Mouse (Mus musculus) midbrain, embryonic 10.5 days (tissue): ENCODE results near the gene Myo10. TPM values are rescaled to one million over a fixed set of nuclear protein-coding genes. Genes with fewer than 3 reads are reported as not detected.
A peak's percentile ranks its signal among the peaks of the same experiment; 100 is the strongest.

Source experiments
- DNase-seq: peaks from one replicate; pipeline ENCODE4 v3.0.0-alpha.2; 2017; ENCODE audit warnings: low spot score
- H3K27ac ChIP-seq: fragments of 300-500 bp; sonication (generic); replicated peaks from 2 replicates; pipeline ENCODE4 v1.5.1; 2016; ENCODE audit warnings: mild to moderate bottlenecking
- H3K27me3 ChIP-seq: fragments of 300-500 bp; sonication (generic); 2 replicates; pipeline ENCODE4 v1.6.1; 2016; ENCODE audit warnings: low read depth, mild to moderate bottlenecking; ENCODE audit not compliant: poor library complexity, severe bottlenecking
- H3K36me3 ChIP-seq: fragments of 300-500 bp; sonication (generic); 2 replicates; pipeline ENCODE4 v1.6.1; 2016; ENCODE audit warnings: mild to moderate bottlenecking, moderate library complexity
- H3K4me1 ChIP-seq: fragments of 300-500 bp; sonication (generic); 2 replicates; pipeline ENCODE4 v1.6.1; 2016
- H3K4me3 ChIP-seq: fragments of 300-500 bp; sonication (generic); 2 replicates; pipeline ENCODE4 v1.5.1; 2016; ENCODE audit warnings: mild to moderate bottlenecking, moderate library complexity
- H3K9me3 ChIP-seq: fragments of 300-500 bp; sonication (generic); replicated peaks from 2 replicates; pipeline ENCODE4 v1.6.1; 2016; ENCODE audit warnings: mild to moderate bottlenecking
- WGBS: fragments of 180-500 bp; shearing (Covaris S2); methylation state at CpG from one replicate; pipeline ENCODE4 v1.1.7; 2016; 5-methylcytosine and 5-hydroxymethylcytosine counted together
- polyA plus RNA-seq: library from polyadenylated mRNA; unstranded; fragments of >200 nt; fragmentation: Nextera tagmentation; extraction: Ambion mirVana; gene quantifications from 2 replicates; pipeline ENCODE4 v1.2.1, GENCODE M21; 2016

The Myo10 gene
- polyA plus RNA-seq, 1 experiment from 2014 or later: 74.7 TPM

GRCm38 (mm10) chr15:25622867-25623471 lies 644 bp downstream of the Myo10 start:
- under 1% methylated on average over 55 of the region's 61 CpGs for WGBS
- peak overlapping the region; percentile 90 for H3K4me3 ChIP-seq
- H3K9me3 ChIP-seq: no peaks in the 10 kb centered on the region
- H3K27ac ChIP-seq: peak overlapping the region; percentile 93
- H3K4me1 ChIP-seq: peaks cover 34% of the 10 kb centered on the region
- H3K27me3 ChIP-seq: peaks cover 27% of the 10 kb centered on the region
- 0 out of 2 replicates have a peak, but pooled peaks cover 1% of the 10 kb centered on the region for H3K36me3 ChIP-seq
- peak; percentile 72 for DNase-seq

DNA sequence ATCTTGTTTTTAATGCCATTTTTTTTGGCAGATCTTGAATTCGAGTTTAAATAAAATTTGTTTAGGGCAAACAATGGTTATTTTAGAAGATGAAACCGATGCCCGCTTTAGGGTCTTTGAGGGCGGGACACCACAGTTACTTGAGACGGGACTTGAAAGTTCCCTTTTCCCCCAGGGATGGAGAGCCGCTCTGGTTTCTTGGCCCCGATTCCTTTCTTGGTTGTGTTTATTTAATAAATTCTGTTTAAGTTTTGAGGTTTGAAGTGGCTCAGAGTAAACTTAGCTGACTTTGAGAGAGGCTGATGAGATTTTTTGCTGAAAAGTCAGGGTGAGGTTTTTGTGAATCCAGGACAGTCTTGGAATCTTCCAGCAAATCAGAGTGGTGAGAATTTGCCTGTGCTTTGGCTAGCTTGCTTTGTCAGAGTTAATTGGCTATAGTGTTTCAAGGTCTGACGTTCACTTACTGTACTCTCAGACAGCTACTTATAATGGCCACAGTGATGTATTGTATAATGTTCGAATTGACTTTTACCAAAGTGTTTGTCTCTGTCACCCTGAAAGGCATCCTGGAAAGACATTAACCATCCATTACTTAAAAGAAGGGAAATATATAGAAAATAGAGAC lies 1.3 kb downstream of the Myo10 start:
- Histone ChIP-seq H3K36me3 (peaks cover 8% of the 10 kb centered on the region; the same call in 1 of the 2 replicates), H3K27ac (peak overlapping the region; percentile 93; the same call in 1 of the 2 replicates), H3K9me3 (no peaks in the 10 kb centered on the region), H3K27me3 (peaks cover 27% of the 10 kb centered on the region), H3K4me3 (peak overlapping the region; percentile 90), H3K4me1 (peaks cover 34% of the 10 kb centered on the region)
- WGBS: 10% methylated on average over 9 of the region's 9 CpGs
- DNase-seq: no peak

GRCm38 (mm10) chr15:25624263-25624662 lies 1.9 kb downstream of the Myo10 start:
- Histone ChIP-seq H3K36me3 (peaks cover 8% of the 10 kb centered on the region; the same call in 1 of the 2 replicates), H3K4me1 (peaks cover 34% of the 10 kb centered on the region), H3K27me3 (peaks cover 24% of the 10 kb centered on the region), H3K27ac (no peak overlapping the region), H3K4me3 (peak overlapping the region; percentile 90), H3K9me3 (no peaks in the 10 kb centered on the region)
- 45% methylated on average over 3 of the region's 3 CpGs for WGBS
- no peak for DNase-seq

- H3K36me3 ChIP-seq: peaks cover 8% of the 10 kb centered on the region; the same call in 1 of the 2 replicates
- DNase-seq: no peak
- WGBS: 75% methylated on average over 4 of the region's 4 CpGs
Observed at GRCm38 (mm10) chr15:25625471-25625870, 3.1 kb downstream of the Myo10 start.

DNA sequence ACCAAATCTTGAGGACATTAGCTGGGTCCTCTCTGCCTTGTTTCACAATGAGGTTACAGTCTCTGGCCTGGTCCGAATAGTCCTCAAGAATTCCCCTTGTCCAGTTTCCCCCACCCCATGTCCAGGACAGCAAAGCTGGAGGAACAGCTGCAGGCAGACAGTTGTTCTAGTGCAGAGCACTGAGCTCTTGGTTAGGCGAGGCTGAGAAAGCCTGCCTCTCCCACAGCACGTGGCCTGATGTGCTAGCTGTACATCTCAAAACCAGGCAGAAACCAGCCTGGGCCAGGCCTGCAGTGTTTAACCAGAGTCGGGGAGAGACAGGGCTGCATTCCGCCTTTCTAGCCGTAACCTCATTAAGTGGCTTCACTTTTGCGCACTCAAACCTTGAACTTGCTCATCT lies 4.7 kb downstream of the Myo10 start:
- 87% methylated on average over 7 of the region's 7 CpGs for WGBS
- peaks cover 8% of the 10 kb centered on the region for H3K27me3 ChIP-seq
- no peak for DNase-seq

More at GRCm38 (mm10) chr15:25625471-25625870, 3.1 kb downstream of the Myo10 start:
- peaks cover 20% of the 10 kb centered on the region for H3K27me3 ChIP-seq
- H3K27ac ChIP-seq: no peak overlapping the region
- H3K9me3 ChIP-seq: no peaks in the 10 kb centered on the region
- H3K4me1 ChIP-seq: peaks cover 34% of the 10 kb centered on the region
- no peak overlapping the region for H3K4me3 ChIP-seq

GRCm38 (mm10) chr15:25628251-25628650 lies 5.9 kb downstream of the Myo10 start:
- Histone ChIP-seq H3K36me3 (peaks cover 8% of the 10 kb centered on the region; the same call in 1 of the 2 replicates), H3K4me1 (peaks cover 29% of the 10 kb centered on the region), H3K27me3 (peaks cover 8% of the 10 kb centered on the region), H3K4me3 (no peak overlapping the region), H3K9me3 (no peaks in the 10 kb centered on the region), H3K27ac (no peak overlapping the region)
- WGBS: 87% methylated on average over 2 of the region's 2 CpGs
- DNase-seq: no peak

More for the DNA sequence above, 4.7 kb downstream of the Myo10 start:
- H3K4me1 ChIP-seq: peaks cover 27% of the 10 kb centered on the region
- H3K4me3 ChIP-seq: no peak overlapping the region
- H3K36me3 ChIP-seq: peaks cover 8% of the 10 kb centered on the region; the same call in 1 of the 2 replicates
- no peaks in the 10 kb centered on the region for H3K9me3 ChIP-seq
- H3K27ac ChIP-seq: no peak overlapping the region

DNA sequence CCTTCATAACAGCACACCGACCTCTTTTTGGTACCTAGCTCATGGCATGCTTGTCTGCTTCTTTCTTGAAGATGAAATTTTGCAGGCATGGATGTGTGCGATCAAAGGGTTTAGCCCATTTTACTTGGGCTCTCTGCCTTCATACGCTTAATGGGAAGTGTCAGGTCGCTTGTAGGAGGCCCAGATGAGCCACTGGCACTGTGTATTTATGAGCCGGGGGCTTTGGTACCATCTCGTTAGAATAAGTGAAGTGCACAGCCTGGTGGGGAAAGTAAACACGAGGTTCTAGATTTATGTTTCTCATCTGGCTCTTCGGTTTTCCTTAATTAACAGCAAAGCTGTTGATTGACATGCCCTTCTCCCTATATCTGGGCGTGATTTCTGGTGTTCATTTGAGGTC lies 8.4 kb downstream of the Myo10 start:
- 89% methylated on average over 9 of the region's 9 CpGs for WGBS

DNA sequence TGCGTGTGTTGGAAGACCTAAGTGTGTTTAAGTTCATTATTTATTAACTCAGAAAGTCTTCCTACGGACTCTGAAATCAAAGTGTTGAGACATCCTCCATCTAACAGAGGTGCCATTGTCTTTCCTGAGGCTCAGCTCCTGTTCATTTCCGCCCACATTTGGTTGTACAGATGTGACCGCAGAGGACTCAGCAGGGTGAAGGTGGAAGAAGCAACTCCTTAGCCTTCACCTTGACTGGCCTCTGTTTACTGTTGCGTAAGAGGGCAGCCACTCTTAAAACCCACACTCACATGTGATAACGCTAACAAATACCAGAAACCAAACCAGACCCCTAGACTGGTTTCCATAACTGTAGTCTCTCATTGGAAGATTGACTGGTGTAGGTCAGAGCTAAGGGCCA lies 9.0 kb downstream of the Myo10 start:
- Histone ChIP-seq H3K27me3 (no peaks in the 10 kb centered on the region), H3K36me3 (peaks cover 8% of the 10 kb centered on the region; the same call in 1 of the 2 replicates), H3K4me3 (no peak overlapping the region), H3K4me1 (peaks cover 7% of the 10 kb centered on the region; the same call in 1 of the 2 replicates), H3K9me3 (no peaks in the 10 kb centered on the region; the same call in 1 of the 2 replicates), H3K27ac (no peak overlapping the region)
- no peak for DNase-seq
- WGBS: 90% methylated on average over 6 of the region's 6 CpGs

More for the DNA sequence above, 8.4 kb downstream of the Myo10 start:
- H3K27ac ChIP-seq: no peak overlapping the region
- no peak overlapping the region for H3K4me3 ChIP-seq
- H3K27me3 ChIP-seq: no peaks in the 10 kb centered on the region
- DNase-seq: no peak
- H3K9me3 ChIP-seq: no peaks in the 10 kb centered on the region; the same call in 1 of the 2 replicates
- peaks cover 8% of the 10 kb centered on the region; the same call in 1 of the 2 replicates for H3K36me3 ChIP-seq
- peaks cover 10% of the 10 kb centered on the region for H3K4me1 ChIP-seq

DNA sequence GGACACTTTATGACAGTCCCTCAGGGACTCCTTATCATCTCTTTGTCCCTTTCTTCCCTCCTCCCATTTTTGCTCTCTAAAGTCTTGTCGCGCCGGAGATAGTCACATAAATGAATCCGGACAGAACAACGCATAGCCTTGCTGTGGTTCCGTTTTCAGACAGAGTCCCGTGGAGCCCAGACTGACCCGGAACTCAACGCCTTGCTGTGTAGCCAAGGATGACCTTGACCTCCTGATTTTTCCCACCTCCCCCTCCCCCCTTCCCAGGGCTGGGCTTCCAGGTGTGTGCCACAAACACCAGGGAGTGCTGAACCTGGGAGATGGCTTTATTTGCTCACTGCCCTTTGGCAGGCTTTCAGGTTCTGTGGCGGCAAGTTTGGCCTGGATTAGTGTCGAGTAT lies 10.6 kb downstream of the Myo10 start:
- Histone ChIP-seq H3K4me3 (no peak overlapping the region), H3K4me1 (peaks cover 3% of the 10 kb centered on the region; the same call in 1 of the 2 replicates), H3K27me3 (no peaks in the 10 kb centered on the region), H3K9me3 (no peaks in the 10 kb centered on the region; the same call in 1 of the 2 replicates), H3K27ac (0 out of 2 replicates have a peak overlapping the region, but pooled peaks have one; percentile 20), H3K36me3 (peaks cover 8% of the 10 kb centered on the region; the same call in 1 of the 2 replicates)
- WGBS: 86% methylated on average over 11 of the region's 11 CpGs
- no peak for DNase-seq

GRCm38 (mm10) chr15:25633674-25634340 lies 11.5 kb downstream of the Myo10 start:
- no peak for DNase-seq
- Histone ChIP-seq H3K27ac (no peak overlapping the region), H3K36me3 (no peaks in the 10 kb centered on the region), H3K27me3 (no peaks in the 10 kb centered on the region), H3K4me3 (no peak overlapping the region), H3K9me3 (no peaks in the 10 kb centered on the region; the same call in 1 of the 2 replicates), H3K4me1 (peaks cover 3% of the 10 kb centered on the region; the same call in 1 of the 2 replicates)
- WGBS: 91% methylated on average over 13 of the region's 13 CpGs

DNA sequence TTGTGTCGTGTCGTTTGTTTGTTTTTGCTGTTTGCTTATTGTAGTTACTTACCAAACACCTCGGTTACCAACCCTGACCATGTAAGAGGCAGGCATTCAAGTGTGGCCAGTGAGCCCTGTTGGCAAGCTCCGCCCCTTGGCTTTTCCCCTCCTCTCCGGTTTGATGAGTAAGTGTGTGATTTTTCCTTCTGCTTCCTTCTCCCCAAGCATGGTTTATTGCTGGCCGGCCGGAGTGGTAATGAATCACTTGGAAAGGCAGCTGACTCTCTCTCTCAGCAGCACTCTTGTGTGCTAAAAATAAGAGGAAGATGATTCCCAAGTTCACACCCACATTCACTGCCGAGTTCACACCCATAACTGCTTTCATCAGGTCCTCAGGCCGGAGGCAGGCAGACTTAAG lies 15.4 kb downstream of the Myo10 start:
- WGBS: 88% methylated on average over 9 of the region's 9 CpGs
- H3K27me3 ChIP-seq: no peaks in the 10 kb centered on the region
- H3K4me1 ChIP-seq: peaks cover 8% of the 10 kb centered on the region
- H3K4me3 ChIP-seq: no peak overlapping the region
- DNase-seq: no peak
- H3K27ac ChIP-seq: no peak overlapping the region
- no peaks in the 10 kb centered on the region for H3K36me3 ChIP-seq
- no peaks in the 10 kb centered on the region; the same call in 1 of the 2 replicates for H3K9me3 ChIP-seq

DNA sequence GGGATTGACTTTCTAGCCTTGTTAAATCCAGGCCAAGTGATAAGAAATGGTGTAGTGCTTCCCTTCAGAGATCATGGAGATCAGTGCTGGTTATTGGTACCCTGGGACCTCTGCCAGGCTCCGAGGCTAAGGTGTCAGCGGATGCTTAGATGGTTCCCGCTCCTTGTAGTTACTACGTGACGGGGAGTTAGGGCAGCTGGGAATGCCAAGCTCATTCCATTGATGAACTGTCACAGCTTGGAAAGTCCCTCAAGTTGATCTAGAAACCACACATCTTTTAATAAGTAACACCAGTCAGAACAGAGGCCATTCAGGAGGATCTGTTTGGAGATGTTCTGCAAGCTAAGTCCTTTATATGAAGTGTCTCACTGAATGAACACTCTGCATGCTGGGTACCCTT lies 16.9 kb downstream of the Myo10 start:
- Histone ChIP-seq H3K9me3 (no peaks in the 10 kb centered on the region; the same call in 1 of the 2 replicates), H3K4me1 (peaks cover 9% of the 10 kb centered on the region), H3K27ac (no peak overlapping the region), H3K36me3 (no peaks in the 10 kb centered on the region), H3K27me3 (no peaks in the 10 kb centered on the region), H3K4me3 (no peak overlapping the region)
- DNase-seq: no peak
- 94% methylated on average over 5 of the region's 5 CpGs for WGBS
